Mouse (Mus musculus) midbrain, embryonic 13.5 days (tissue): Measurements from ENCODE around the gene Dock2. TPM values are rescaled to one million over a fixed set of nuclear protein-coding genes. Genes with fewer than 3 reads are reported as not detected.
"Not testable (repeated sequence)": the region's sequence is repeated elsewhere in the genome, so short reads cannot be mapped to it uniquely, and the experiment has no call there.

Experiments used
- ATAC-seq: fragments of 200-750 bp; cut with Nextera tagmentation; 2 replicates; pipeline ENCODE4 v1.8.0; 2017; ENCODE audit warnings: mild to moderate bottlenecking, moderate TSS enrichment, moderate library complexity
- H3K27ac ChIP-seq: fragments of 300-500 bp; sonication (generic); 2 replicates; pipeline ENCODE4 v1.5.1; 2015; ENCODE audit warnings: inconsistent platforms, mild to moderate bottlenecking, moderate library complexity
- H3K27me3 ChIP-seq: fragments of 300-500 bp; sonication (generic); 2 replicates; pipeline ENCODE4 v1.6.1; 2015; ENCODE audit warnings: mild to moderate bottlenecking, inconsistent platforms
- H3K36me3 ChIP-seq: fragments of 300-500 bp; sonication (generic); 2 replicates; pipeline ENCODE4 v1.6.1; 2015; ENCODE audit warnings: mild to moderate bottlenecking, inconsistent platforms
- H3K4me1 ChIP-seq: fragments of 300-500 bp; sonication (generic); replicated peaks from 2 replicates; pipeline ENCODE4 v1.6.1; 2015; ENCODE audit warnings: inconsistent platforms
- H3K4me2 ChIP-seq: fragments of 300-500 bp; sonication (generic); replicated peaks from 2 replicates; pipeline ENCODE4 v1.6.1; 2015; ENCODE audit warnings: moderate library complexity, mild to moderate bottlenecking, inconsistent platforms
- H3K4me3 ChIP-seq: fragments of 300-500 bp; sonication (generic); replicated peaks from 2 replicates; pipeline ENCODE4 v1.5.1; 2015; ENCODE audit warnings: mild to moderate bottlenecking, inconsistent platforms
- H3K9ac ChIP-seq: fragments of 300-500 bp; sonication (generic); replicated peaks from 2 replicates; pipeline ENCODE4 v1.6.1; 2015; ENCODE audit warnings: mild to moderate bottlenecking, inconsistent platforms
- H3K9me3 ChIP-seq: fragments of 300-500 bp; sonication (generic); 2 replicates; pipeline ENCODE4 v1.6.1; 2016; ENCODE audit warnings: mild to moderate bottlenecking, inconsistent platforms
- WGBS: fragments of 180-500 bp; shearing (Covaris S2); methylation state at CpG from one replicate; pipeline ENCODE4 v1.1.7; 2015; 5-methylcytosine and 5-hydroxymethylcytosine counted together
- polyA plus RNA-seq: library from polyadenylated mRNA; unstranded; fragments of >200 nt; fragmentation: Nextera tagmentation; extraction: Ambion mirVana; gene quantifications from 2 replicates; pipeline ENCODE4 v1.2.1, GENCODE M21; 2015

Gene Dock2
- polyA plus RNA-seq, 1 experiment from 2014 or later = 0.63 TPM

DNA sequence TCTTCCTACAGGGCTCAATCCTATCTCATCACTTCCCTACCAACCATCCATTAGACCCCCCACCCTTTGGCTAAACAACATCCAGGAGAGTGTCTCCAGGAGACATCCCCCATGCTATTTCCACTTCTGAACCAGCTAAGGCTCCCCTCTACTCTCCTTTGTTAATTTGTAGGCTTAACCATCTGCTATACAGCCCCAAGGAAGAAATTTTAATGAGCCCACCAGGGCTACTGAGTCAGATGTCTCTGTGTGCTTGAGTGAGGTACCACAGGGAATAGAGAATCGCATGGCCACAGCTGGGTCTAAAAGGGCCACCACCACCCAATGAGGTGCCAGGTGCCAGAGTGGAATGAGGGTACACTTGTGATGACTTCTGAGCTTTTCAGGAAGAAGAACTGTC lies 519.6 kb downstream of the Dock2 start:
- Histone ChIP-seq H3K4me2 (no peak overlapping the region), H3K4me1 (peaks cover 4% of the 10 kb centered on the region; the same call in 1 of the 2 replicates), H3K27me3 (no peaks in the 10 kb centered on the region), H3K9ac (no peak overlapping the region), H3K36me3 (no peaks in the 10 kb centered on the region), H3K4me3 (no peak overlapping the region), H3K9me3 (no peaks in the 10 kb centered on the region), H3K27ac (no peak overlapping the region)
- 62% methylated on average over 1 of the region's 1 CpGs for WGBS
- peak; percentile 50; the same call in 1 of the 2 replicates for ATAC-seq

DNA sequence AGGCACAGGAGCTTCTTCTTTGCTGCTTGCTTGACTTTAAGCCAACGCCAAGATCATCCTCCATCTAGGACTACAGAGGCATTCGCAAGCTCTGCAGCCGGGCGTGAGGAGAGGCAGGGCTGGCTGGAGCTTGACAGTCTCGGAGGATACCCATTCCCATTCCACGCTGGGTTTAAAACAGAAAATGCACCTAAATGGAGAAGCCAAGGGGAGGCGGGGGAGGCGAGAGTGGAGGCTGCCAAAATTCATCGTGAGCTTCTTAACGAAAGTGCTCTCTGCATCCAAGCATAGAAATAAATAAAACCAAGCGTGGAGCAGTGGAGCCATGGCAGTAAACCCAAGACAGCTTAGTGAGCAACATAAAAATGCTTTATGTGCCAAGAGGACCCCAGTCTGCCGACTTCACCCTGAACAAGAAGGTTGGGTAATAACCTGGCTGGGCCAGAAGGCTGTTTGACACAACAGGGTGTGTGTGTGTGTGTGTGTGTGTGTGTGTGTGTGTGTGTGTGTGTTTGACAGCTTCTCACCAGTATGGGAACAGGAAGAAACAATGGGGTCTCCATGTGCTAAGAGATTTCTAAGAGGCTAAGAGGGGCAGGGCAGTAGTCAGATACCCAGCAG lies 524.7 kb downstream of the Dock2 start:
- no peak for ATAC-seq
- 92% methylated on average over 12 of the region's 12 CpGs for WGBS
- H3K27ac ChIP-seq = no peak overlapping the region

DNA sequence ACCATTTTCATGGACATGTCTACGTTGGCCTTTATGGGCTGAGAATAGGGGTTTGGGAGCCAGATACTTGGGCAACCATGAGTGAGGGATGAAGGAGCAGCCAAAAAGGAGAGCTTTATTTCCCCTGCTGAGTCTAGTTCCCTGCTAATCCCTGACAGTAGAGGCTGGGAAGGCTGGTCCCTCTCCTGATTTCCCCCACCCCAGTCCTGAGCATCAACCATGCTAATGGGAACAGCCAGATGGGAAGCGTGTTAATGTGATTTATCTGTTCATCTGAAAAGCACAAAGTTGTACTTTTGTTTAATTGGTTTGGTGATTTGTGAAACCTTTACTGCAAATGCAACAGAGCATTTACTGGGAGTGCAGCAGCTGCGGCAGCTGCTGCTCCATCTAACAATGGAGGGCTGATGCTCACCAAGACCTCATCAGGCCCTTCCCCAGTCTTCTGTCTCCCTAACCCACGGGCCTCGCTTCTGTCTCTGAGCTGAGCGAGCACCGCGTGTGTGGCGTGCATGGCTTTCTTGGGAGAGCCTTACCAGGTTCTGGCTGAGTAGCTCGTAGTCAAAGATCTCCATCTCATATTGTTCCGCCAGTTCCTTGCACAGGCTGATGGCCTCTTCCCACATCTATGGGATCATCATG lies 526.0 kb downstream of the Dock2 start:
- WGBS = 70% methylated on average over 11 of the region's 11 CpGs
- H3K4me1 ChIP-seq = no peaks in the 10 kb centered on the region
- H3K9ac ChIP-seq = no peak overlapping the region
- H3K4me2 ChIP-seq = no peak overlapping the region
- H3K4me3 ChIP-seq = no peak overlapping the region
- H3K9me3 ChIP-seq = no peaks in the 10 kb centered on the region
- no peaks in the 10 kb centered on the region for H3K36me3 ChIP-seq
- no peak for ATAC-seq
- H3K27me3 ChIP-seq = no peaks in the 10 kb centered on the region
- no peak overlapping the region for H3K27ac ChIP-seq

More for the DNA sequence above, 524.7 kb downstream of the Dock2 start:
- peaks cover under 1% of the 10 kb centered on the region; the same call in 1 of the 2 replicates for H3K4me1 ChIP-seq
- no peak overlapping the region for H3K9ac ChIP-seq
- H3K4me3 ChIP-seq = no peak overlapping the region
- H3K36me3 ChIP-seq = no peaks in the 10 kb centered on the region
- no peaks in the 10 kb centered on the region for H3K9me3 ChIP-seq
- H3K4me2 ChIP-seq = no peak overlapping the region
- no peaks in the 10 kb centered on the region for H3K27me3 ChIP-seq

DNA sequence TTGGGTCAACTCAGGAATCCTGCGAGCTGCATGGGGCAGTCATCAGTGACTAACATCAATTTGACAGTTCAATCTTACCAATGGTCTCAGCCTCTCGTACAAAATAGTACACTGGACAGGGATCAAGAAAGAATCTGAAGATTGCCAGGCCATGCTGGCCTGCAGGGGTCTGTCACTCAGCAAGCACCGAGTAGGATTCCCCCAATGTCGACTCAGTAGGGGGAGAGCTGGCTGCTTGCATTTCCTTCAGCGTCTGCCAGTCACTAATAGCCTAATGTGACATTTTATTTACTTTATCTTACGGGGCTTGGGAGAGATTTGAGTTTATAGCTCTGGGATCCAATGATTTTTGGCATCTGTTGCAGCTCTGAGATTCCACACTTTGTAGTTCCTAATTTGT lies 540.7 kb downstream of the Dock2 start:
- H3K36me3 ChIP-seq = no peaks in the 10 kb centered on the region
- H3K9ac ChIP-seq = no peak overlapping the region
- no peak overlapping the region for H3K4me2 ChIP-seq
- 0 out of 2 replicates have a peak, but pooled peaks cover 3% of the 10 kb centered on the region for H3K9me3 ChIP-seq
- no peaks in the 10 kb centered on the region for H3K4me1 ChIP-seq
- H3K27ac ChIP-seq = no peak overlapping the region
- H3K4me3 ChIP-seq = no peak overlapping the region
- ATAC-seq = no peak
- WGBS = 67% methylated on average over 6 of the region's 6 CpGs
- H3K27me3 ChIP-seq = no peaks in the 10 kb centered on the region

DNA sequence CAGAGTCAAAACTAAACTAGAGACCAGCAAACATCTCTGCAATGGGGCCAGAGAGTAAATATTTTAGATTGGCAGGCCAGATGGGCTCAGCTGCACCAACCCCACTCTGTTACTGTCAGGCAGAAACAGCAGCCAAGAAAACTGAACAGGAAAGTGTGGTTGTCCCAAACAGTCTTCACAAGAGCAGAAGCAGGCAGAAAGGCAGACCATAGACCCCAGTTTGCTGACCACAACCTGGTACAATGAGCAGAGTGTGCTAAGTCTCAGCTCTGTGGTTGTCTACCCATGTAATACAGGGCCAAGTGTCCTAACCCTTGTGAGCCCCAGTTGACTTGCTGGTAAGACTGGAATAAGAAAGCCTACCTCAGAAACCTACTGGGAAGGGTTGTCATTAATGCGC lies 543.4 kb downstream of the Dock2 start:
- Histone ChIP-seq H3K36me3 (no peaks in the 10 kb centered on the region), H3K4me1 (no peaks in the 10 kb centered on the region), H3K4me3 (no peak overlapping the region), H3K9ac (no peak overlapping the region), H3K4me2 (no peak overlapping the region), H3K27ac (no peak overlapping the region), H3K27me3 (no peaks in the 10 kb centered on the region), H3K9me3 (0 out of 2 replicates have a peak, but pooled peaks cover 3% of the 10 kb centered on the region)
- 100% methylated on average over 1 of the region's 1 CpGs for WGBS
- no peak for ATAC-seq

DNA sequence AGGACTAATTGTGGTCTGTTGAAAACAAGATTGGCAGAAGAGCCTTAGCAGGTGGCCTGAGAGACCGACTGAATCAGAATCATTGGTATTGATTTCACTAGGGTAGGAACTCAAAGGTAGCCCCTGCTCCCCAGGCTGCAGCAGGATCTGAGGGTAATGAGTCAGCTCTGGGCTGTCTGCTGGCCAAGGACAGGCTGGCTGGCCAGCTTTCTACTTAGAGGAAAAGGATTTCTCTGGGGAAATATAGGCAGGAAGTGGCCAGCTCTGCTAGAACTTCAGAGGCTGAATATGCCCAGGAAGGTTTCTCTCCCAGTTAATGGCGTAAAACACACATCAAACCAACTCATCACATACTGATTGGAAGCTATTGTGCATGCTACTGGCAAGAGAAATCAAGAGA lies 544.0 kb downstream of the Dock2 start:
- WGBS = 82% methylated on average over 2 of the region's 2 CpGs
- H3K4me2 ChIP-seq = no peak overlapping the region
- no peak overlapping the region for H3K9ac ChIP-seq
- no peak for ATAC-seq
- no peak overlapping the region for H3K27ac ChIP-seq
- H3K27me3 ChIP-seq = no peaks in the 10 kb centered on the region
- no peaks in the 10 kb centered on the region for H3K4me1 ChIP-seq
- H3K36me3 ChIP-seq = no peaks in the 10 kb centered on the region
- 0 out of 2 replicates have a peak, but pooled peaks cover 3% of the 10 kb centered on the region for H3K9me3 ChIP-seq
- H3K4me3 ChIP-seq = no peak overlapping the region

DNA sequence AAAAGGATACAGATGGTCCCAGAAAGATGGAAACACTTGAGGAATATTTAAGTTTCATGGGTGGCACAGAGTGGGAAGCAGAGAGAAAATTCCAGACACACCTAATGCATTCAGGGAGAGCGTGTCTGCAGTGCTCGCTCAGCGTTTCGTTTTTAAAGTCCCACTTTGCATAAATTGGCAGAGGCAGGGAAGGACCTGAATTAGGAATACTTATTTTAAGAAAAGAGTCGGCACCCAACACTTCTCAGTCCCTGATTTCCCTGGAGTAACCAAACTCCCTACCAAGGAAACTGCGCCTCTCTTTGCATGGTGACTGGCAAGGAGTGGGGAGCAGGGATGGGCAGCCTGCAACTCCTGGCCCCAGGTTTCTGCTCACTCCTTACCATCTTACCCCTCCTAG lies 546.8 kb downstream of the Dock2 start:
- WGBS = 82% methylated on average over 6 of the region's 6 CpGs
- Histone ChIP-seq H3K27ac (no peak overlapping the region), H3K9ac (no peak overlapping the region), H3K4me3 (no peak overlapping the region), H3K36me3 (no peaks in the 10 kb centered on the region), H3K27me3 (no peaks in the 10 kb centered on the region), H3K4me2 (no peak overlapping the region), H3K4me1 (no peaks in the 10 kb centered on the region), H3K9me3 (no peaks in the 10 kb centered on the region)
- no peak for ATAC-seq

DNA sequence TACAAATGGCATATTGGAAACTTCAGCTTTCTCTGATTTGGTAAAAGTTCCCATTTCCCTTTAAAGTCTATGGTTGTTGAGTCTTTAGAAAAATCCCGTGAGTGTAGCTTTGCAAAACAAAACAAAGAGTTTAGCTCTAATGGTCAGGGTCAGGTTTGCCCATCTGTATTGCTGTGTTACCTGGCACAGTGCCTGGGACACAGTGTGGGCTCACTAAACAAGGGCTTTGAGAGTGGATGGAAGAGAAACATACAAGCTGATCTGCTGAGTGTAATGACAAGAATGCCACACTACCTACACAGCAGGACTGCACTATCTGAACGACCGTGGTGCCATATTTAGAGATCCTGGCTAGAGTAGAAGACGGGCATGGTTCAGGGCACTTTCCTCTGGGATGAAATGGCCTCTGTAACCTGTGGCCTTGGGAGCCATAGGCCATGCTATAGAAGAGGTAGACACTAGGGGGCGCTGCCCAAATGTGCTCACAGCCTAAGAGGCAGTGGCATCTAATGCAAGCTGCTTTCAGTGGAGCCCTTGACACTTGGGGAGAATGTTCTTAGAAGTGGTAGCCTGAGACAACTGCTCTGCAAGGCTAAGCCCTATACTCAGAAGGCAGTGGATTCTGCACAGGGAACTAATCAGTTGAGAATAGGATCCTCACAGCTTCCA lies 547.5 kb downstream of the Dock2 start:
- peak; percentile 9; the same call in 1 of the 2 replicates for ATAC-seq
- Histone ChIP-seq H3K27ac (no peak overlapping the region), H3K36me3 (no peaks in the 10 kb centered on the region), H3K4me3 (no peak overlapping the region), H3K27me3 (no peaks in the 10 kb centered on the region), H3K4me1 (no peaks in the 10 kb centered on the region), H3K9me3 (no peaks in the 10 kb centered on the region), H3K9ac (no peak overlapping the region), H3K4me2 (no peak overlapping the region)
- WGBS = 48% methylated on average over 5 of the region's 5 CpGs

DNA sequence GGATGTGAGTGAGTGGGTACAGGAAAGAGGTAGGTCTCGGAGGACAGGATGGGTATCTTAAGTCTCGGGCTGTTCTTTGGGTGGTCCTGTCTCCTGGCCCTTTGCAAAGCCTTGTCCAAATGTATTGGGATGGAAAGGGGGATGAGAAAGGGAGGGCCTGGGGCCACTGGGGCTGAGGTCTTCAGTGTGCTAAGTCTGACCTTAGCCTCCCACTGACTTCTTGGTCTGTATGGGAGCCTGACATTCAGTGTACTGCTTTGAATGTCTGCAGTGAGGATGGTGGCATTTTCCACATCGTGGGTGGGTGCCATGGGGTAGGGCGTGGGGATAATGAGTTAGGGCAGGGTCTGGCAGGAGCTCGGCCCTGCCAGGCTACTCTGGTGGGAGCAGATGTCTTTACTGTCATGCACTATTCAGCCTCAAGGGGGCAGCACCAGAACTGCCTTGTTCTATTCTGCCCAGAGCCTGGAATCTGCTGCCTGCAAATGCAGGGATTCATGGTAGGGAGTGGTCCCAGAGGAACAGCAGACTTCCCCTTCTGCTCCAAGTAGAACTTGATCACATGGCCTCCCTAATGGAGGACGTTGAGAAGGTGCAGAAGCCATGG lies 554.8 kb downstream of the Dock2 start:
- no peak overlapping the region for H3K9ac ChIP-seq
- no peaks in the 10 kb centered on the region for H3K9me3 ChIP-seq
- H3K4me3 ChIP-seq = no peak overlapping the region
- no peak overlapping the region for H3K4me2 ChIP-seq
- H3K27me3 ChIP-seq = no peaks in the 10 kb centered on the region
- no peaks in the 10 kb centered on the region for H3K36me3 ChIP-seq
- peak; percentile 84 for ATAC-seq
- 42% methylated on average over 6 of the region's 6 CpGs for WGBS
- no peaks in the 10 kb centered on the region for H3K4me1 ChIP-seq
- H3K27ac ChIP-seq = no peak overlapping the region

DNA sequence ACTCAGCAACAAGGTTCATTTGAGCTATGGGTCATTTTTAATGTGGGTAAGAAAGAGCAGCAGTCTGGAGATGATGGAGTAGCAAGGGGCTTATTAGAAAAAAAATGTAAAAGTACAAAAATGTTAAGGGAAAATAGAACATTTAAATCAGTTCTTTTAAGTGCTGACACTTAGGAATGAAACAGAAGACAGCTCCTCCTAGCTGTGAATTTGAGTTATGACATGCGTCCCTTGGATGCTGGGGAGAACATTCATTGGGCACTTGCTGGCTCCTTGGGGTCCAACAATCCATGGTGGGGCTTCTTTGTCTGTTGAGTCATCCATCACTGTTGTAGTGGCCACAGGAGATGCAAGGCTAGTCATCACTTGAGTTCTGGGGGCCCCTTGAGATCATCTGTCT lies 556.5 kb downstream of the Dock2 start:
- ATAC-seq = no peak

DNA sequence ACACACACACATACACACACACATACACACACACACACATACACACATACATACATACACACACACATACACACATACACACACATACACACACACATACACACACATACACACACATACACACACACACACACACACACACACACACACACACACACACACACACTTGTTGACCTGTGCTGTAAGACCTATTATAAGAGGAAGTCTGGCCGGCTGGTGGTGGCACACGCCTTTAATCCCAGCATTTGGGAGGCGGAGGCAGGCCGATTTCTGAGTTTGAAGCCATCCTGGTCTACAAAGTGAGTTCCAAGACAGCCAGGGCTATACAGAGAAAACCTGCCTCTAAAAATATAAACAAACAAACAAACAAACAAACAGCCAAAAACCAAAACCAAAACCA lies 563.1 kb downstream of the Dock2 start:
- H3K9me3 ChIP-seq, H3K36me3 ChIP-seq, H3K4me1 ChIP-seq, H3K4me3 ChIP-seq, H3K4me2 ChIP-seq, H3K27ac ChIP-seq, H3K27me3 ChIP-seq, ATAC-seq, H3K9ac ChIP-seq: not testable (repeated sequence)
- 82% methylated on average over 4 of the region's 4 CpGs for WGBS

More for the DNA sequence above, 556.5 kb downstream of the Dock2 start:
- H3K4me1 ChIP-seq = no peaks in the 10 kb centered on the region
- H3K4me3 ChIP-seq = no peak overlapping the region
- no peaks in the 10 kb centered on the region for H3K9me3 ChIP-seq
- no peak overlapping the region for H3K27ac ChIP-seq
- H3K9ac ChIP-seq = no peak overlapping the region
- H3K27me3 ChIP-seq = 0 out of 2 replicates have a peak, but pooled peaks cover 4% of the 10 kb centered on the region
- H3K36me3 ChIP-seq = no peaks in the 10 kb centered on the region
- no peak overlapping the region for H3K4me2 ChIP-seq
- WGBS = 34% methylated on average over 1 of the region's 1 CpGs

DNA sequence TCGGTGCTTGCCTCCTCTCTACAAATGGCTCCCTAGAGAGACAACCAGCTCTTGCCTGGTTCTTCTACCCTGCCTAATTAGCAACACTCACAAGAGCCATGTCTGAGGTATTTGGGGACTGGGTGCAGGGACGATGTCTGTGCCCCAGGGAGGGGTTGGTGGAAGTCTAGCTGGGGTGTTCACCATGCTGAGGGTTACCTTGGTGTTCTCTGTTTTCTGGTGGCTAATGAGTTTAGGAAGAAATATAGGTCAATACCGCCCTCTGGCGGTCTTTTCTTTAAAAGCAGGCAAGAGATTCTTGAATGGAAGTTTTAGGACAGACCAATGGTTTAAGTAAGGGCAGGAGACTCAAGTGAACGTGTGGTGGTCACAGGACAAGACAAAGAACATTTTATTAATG lies 570.8 kb downstream of the Dock2 start:
- Histone ChIP-seq H3K4me1 (no peaks in the 10 kb centered on the region), H3K4me3 (no peak overlapping the region), H3K36me3 (no peaks in the 10 kb centered on the region), H3K9ac (no peak overlapping the region), H3K27ac (no peak overlapping the region), H3K9me3 (no peaks in the 10 kb centered on the region), H3K4me2 (no peak overlapping the region), H3K27me3 (no peaks in the 10 kb centered on the region)
- 23% methylated on average over 5 of the region's 5 CpGs for WGBS
- peak; percentile 62; the same call in 1 of the 2 replicates for ATAC-seq
